Mouse (Mus musculus) stomach, postnatal 0 days (tissue): ENCODE measurements around the gene Cirbp.

Source experiments
- CTCF ChIP-seq: IDR thresholded peaks from 2 replicates; pipeline ENCODE4 v1.5.1; 2016; ENCODE audit warnings: antibody characterized with exemption, low read depth, mild to moderate bottlenecking, moderate library complexity
- EP300 ChIP-seq: optimal IDR thresholded peaks from 2 replicates; pipeline ENCODE3; 2016; ENCODE audit warnings: antibody characterized with exemption

GRCm38 (mm10) chr10:80152873-80153260 is 12.9 kb upstream of the Cirbp start:
- TF ChIP-seq EP300 = no peak
- no peak for TF ChIP-seq CTCF
